Mouse (Mus musculus) kidney, embryonic 15.5 days (tissue): Measurements from ENCODE around the gene Pcare. TPM values are rescaled to one million over a fixed set of nuclear protein-coding genes. Genes with fewer than 3 reads are reported as not detected.

ENCODE experiments used
- ATAC-seq: fragments of 200-750 bp; cut with Nextera tagmentation; replicated peaks from 2 replicates; pipeline ENCODE4 v1.8.0; 2017; ENCODE audit warnings: moderate TSS enrichment; ENCODE audit not compliant: low FRiP score
- H3K27ac ChIP-seq: fragments of 300-500 bp; sonication (generic); 2 replicates; pipeline ENCODE4 v1.5.1; 2015; ENCODE audit warnings: mild to moderate bottlenecking, inconsistent platforms
- H3K27me3 ChIP-seq: fragments of 300-500 bp; sonication (generic); 2 replicates; pipeline ENCODE4 v1.6.1; 2015; ENCODE audit warnings: inconsistent platforms
- H3K36me3 ChIP-seq: fragments of 300-500 bp; sonication (generic); 2 replicates; pipeline ENCODE4 v1.6.1; 2015; ENCODE audit warnings: inconsistent platforms
- H3K4me1 ChIP-seq: fragments of 300-500 bp; sonication (generic); 2 replicates; pipeline ENCODE4 v1.6.1; 2015; ENCODE audit warnings: inconsistent platforms
- H3K4me2 ChIP-seq: fragments of 300-500 bp; sonication (generic); 2 replicates; pipeline ENCODE4 v1.6.1; 2015; ENCODE audit warnings: moderate library complexity, mild to moderate bottlenecking, inconsistent platforms
- H3K4me3 ChIP-seq: fragments of 300-500 bp; sonication (generic); replicated peaks from 2 replicates; pipeline ENCODE4 v1.5.1; 2015; ENCODE audit warnings: mild to moderate bottlenecking, inconsistent platforms
- H3K9ac ChIP-seq: fragments of 300-500 bp; sonication (generic); 2 replicates; pipeline ENCODE4 v1.6.1; 2015; ENCODE audit warnings: mild to moderate bottlenecking, inconsistent platforms
- H3K9me3 ChIP-seq: fragments of 300-500 bp; sonication (generic); replicated peaks from 2 replicates; pipeline ENCODE4 v1.6.1; 2016; ENCODE audit warnings: inconsistent platforms
- WGBS: fragments of 180-500 bp; shearing (Covaris S2); methylation state at CpG from one replicate; pipeline ENCODE4 v1.1.7; 2015; ENCODE audit warnings: mixed read lengths; 5-methylcytosine and 5-hydroxymethylcytosine counted together
- polyA plus RNA-seq: library from polyadenylated mRNA; unstranded; fragments of >200 nt; fragmentation: Nextera tagmentation; extraction: Ambion mirVana; gene quantifications from 2 replicates; pipeline ENCODE4 v1.2.1, GENCODE M21; 2015

Pcare gene
- polyA plus RNA-seq, 1 experiment from 2014 or later, result not detected

- Histone ChIP-seq H3K4me2 (no peak overlapping the region), H3K36me3 (no peaks in the 10 kb centered on the region), H3K9me3 (no peaks in the 10 kb centered on the region), H3K4me3 (no peak overlapping the region), H3K4me1 (peaks cover 31% of the 10 kb centered on the region), H3K27me3 (no peaks in the 10 kb centered on the region), H3K27ac (no peak overlapping the region), H3K9ac (no peak overlapping the region)
- ATAC-seq, result no peak; the same call in 1 of the 2 replicates
- WGBS, result 49% methylated on average over 15 of the region's 15 CpGs
Observed at GRCm38 (mm10) chr17:71695716-71696315, 56.9 kb downstream of the Pcare start.

GRCm38 (mm10) chr17:71695151-71695550, 57.5 kb downstream of the Pcare start:
- Histone ChIP-seq H3K27ac (no peak overlapping the region), H3K9ac (no peak overlapping the region), H3K27me3 (no peaks in the 10 kb centered on the region), H3K9me3 (no peaks in the 10 kb centered on the region), H3K4me2 (no peak overlapping the region), H3K4me3 (no peak overlapping the region), H3K36me3 (no peaks in the 10 kb centered on the region), H3K4me1 (peaks cover 35% of the 10 kb centered on the region)
- no peak for ATAC-seq
- WGBS, result 85% methylated on average over 8 of the region's 8 CpGs

GRCm38 (mm10) chr17:71693780-71694179, 58.9 kb downstream of the Pcare start:
- Histone ChIP-seq H3K9me3 (no peaks in the 10 kb centered on the region), H3K9ac (no peak overlapping the region), H3K4me1 (peaks cover 42% of the 10 kb centered on the region), H3K27ac (peak overlapping the region; percentile 11; the same call in 1 of the 2 replicates), H3K27me3 (no peaks in the 10 kb centered on the region), H3K36me3 (no peaks in the 10 kb centered on the region), H3K4me3 (no peak overlapping the region), H3K4me2 (no peak overlapping the region)
- ATAC-seq, result no peak
- 47% methylated on average over 8 of the region's 8 CpGs for WGBS

Other genes starting within 250 kb of the Pcare start
- 52.3 TPM in 2 replicates for gene Ndc80, start 226.0 kb downstream of the Pcare start, polyA plus RNA-seq
- gene Spdya, start 200.8 kb downstream of the Pcare start, polyA plus RNA-seq, result 0.73 and 1.2 TPM in 2 replicates
- gene Wdr43, start 137.0 kb downstream of the Pcare start, polyA plus RNA-seq, result 83.3 and 84.2 TPM in 2 replicates
- 0.18 and 0.32 TPM in 2 replicates for gene Togaram2, start 79.6 kb downstream of the Pcare start, polyA plus RNA-seq
- gene Clip4, start 15.6 kb upstream of the Pcare start, polyA plus RNA-seq, result 5.5 and 5.7 TPM in 2 replicates